Mouse (Mus musculus) lung, embryonic 16.5 days (tissue): ENCODE measurements around the gene Pdgfb. TPM values are rescaled to one million over a fixed set of nuclear protein-coding genes. Genes with fewer than 3 reads are reported as not detected.

Experiments
- ATAC-seq: fragments of 200-750 bp; cut with Nextera tagmentation; 2 replicates; pipeline ENCODE4 v1.8.0; 2017; ENCODE audit warnings: low read depth, mild to moderate bottlenecking, moderate library complexity
- H3K27ac ChIP-seq: fragments of 300-500 bp; sonication (generic); 2 replicates; pipeline ENCODE4 v1.5.1; 2014; ENCODE audit warnings: mild to moderate bottlenecking, control low read depth, low read length
- H3K27me3 ChIP-seq: fragments of 300-500 bp; sonication (generic); 2 replicates; pipeline ENCODE4 v1.6.1; 2014; ENCODE audit warnings: low read depth, low read length, mixed read lengths; ENCODE audit not compliant: control insufficient read depth, insufficient read depth
- H3K36me3 ChIP-seq: fragments of 300-500 bp; sonication (generic); 2 replicates; pipeline ENCODE4 v1.6.1; 2014; ENCODE audit warnings: low read length; ENCODE audit not compliant: control insufficient read depth, insufficient read depth
- H3K4me1 ChIP-seq: fragments of 300-500 bp; sonication (generic); replicated peaks from 2 replicates; pipeline ENCODE4 v1.6.1; 2014; ENCODE audit warnings: low read length, mixed read lengths; ENCODE audit not compliant: control insufficient read depth, insufficient read depth
- H3K4me2 ChIP-seq: fragments of 300-500 bp; sonication (generic); 2 replicates; pipeline ENCODE4 v1.6.1; 2014; ENCODE audit warnings: low read depth, low read length, control low read depth
- H3K4me3 ChIP-seq: fragments of 300-500 bp; sonication (generic); 2 replicates; pipeline ENCODE4 v1.5.1; 2014; ENCODE audit warnings: mild to moderate bottlenecking, low read length, control low read depth
- H3K9ac ChIP-seq: fragments of 300-500 bp; sonication (generic); 2 replicates; pipeline ENCODE4 v1.6.1; 2014; ENCODE audit warnings: low read length, control low read depth
- H3K9me3 ChIP-seq: fragments of 300-500 bp; sonication (generic); 2 replicates; pipeline ENCODE4 v1.6.1; 2016; ENCODE audit warnings: low read length; ENCODE audit not compliant: control insufficient read depth
- WGBS: fragments of 180-500 bp; shearing (Covaris S2); extraction: QIAGEN DNeasy Blood & Tissue Kit; methylation state at CpG from one replicate; pipeline ENCODE4 v1.1.7; 2014; 5-methylcytosine and 5-hydroxymethylcytosine counted together
- polyA plus RNA-seq: library from polyadenylated mRNA; unstranded; fragments of >200 nt; fragmentation: Nextera tagmentation; extraction: Ambion mirVana; gene quantifications from 2 replicates; pipeline ENCODE4 v1.2.1, GENCODE M21; 2015

The Pdgfb gene
- polyA plus RNA-seq, 1 experiment from 2014 or later, result 7.7 TPM

DNA sequence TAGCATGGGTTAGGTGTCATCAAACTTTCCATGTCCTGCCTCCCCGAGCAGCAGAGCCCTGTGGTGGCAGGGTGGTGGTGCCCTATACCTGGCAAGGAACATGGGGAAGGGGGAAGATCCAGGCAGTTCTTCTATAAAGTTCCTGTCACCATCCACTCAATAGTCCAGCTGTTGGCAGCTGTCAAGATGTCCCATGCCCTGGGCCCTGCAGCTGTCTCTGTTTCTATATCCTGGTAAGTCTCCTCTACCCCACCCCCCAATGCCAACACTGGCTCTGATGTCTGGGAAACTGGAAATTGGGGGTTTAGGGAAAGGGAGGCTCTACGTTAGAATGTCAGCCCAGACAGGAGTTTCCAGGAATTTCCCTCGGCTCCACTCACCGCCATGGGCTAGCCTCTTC lies 20.2 kb downstream of the Pdgfb start:
- Histone ChIP-seq H3K4me1 (no peaks in the 10 kb centered on the region), H3K4me2 (no peak overlapping the region), H3K27ac (no peak overlapping the region), H3K4me3 (no peak overlapping the region), H3K36me3 (peaks cover 3% of the 10 kb centered on the region; the same call in 1 of the 2 replicates), H3K9ac (no peak overlapping the region), H3K9me3 (no peaks in the 10 kb centered on the region), H3K27me3 (no peaks in the 10 kb centered on the region)
- WGBS, result 76% methylated on average over 4 of the region's 4 CpGs
- ATAC-seq, result no peak

DNA sequence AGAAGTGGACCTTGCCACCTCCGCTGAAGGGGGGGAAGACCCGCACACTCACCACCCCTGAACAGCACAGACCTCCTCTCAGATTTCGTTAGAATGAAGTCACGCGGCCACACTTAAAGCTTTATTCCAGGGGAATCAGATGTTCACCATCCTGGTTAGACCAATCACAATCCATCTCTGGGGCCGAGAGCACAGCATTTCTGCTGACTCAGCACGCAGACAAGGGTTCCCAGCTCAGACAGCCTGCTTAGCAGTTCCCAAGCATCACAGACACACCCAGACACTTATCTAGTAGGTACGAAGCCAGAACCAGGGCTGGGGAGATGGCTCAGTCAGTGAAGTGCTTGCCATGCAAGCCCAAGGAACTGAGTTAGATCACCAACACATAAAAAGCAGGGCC lies 28.6 kb downstream of the Pdgfb start:
- no peak overlapping the region for H3K9ac ChIP-seq
- H3K4me2 ChIP-seq, result no peak overlapping the region
- no peak for ATAC-seq
- no peak overlapping the region for H3K4me3 ChIP-seq
- no peaks in the 10 kb centered on the region for H3K36me3 ChIP-seq
- H3K4me1 ChIP-seq, result peaks cover 13% of the 10 kb centered on the region
- no peaks in the 10 kb centered on the region for H3K27me3 ChIP-seq
- WGBS, result 60% methylated on average over 8 of the region's 8 CpGs
- H3K27ac ChIP-seq, result no peak overlapping the region
- no peaks in the 10 kb centered on the region for H3K9me3 ChIP-seq

DNA sequence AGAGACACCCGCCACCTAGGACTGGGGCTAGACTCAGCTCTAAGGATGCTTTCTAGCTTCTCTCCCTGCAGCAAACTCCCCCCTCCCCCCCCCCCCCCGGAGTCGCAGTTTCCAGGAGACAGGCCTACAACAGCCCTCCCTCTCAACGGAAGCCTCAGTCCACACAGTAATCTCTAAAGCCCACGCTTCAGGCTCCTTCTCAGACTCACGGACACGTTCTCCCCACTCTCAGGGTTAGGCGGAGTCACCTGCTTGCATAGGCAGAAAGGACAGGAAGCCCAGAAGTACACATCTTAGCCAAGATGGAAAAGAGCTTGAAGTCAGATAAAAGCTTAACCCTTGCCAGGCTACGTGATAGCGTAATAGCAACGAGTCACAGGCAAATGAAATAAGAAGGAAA lies 29.3 kb downstream of the Pdgfb start:
- H3K36me3 ChIP-seq, result no peaks in the 10 kb centered on the region
- H3K9ac ChIP-seq, result no peak overlapping the region
- ATAC-seq, result peak; percentile 23; the same call in 1 of the 2 replicates
- peaks cover 18% of the 10 kb centered on the region for H3K4me1 ChIP-seq
- 30% methylated on average over 11 of the region's 11 CpGs for WGBS
- H3K9me3 ChIP-seq, result no peaks in the 10 kb centered on the region
- no peak overlapping the region for H3K4me2 ChIP-seq
- no peak overlapping the region for H3K4me3 ChIP-seq
- no peak overlapping the region for H3K27ac ChIP-seq
- H3K27me3 ChIP-seq, result no peaks in the 10 kb centered on the region

DNA sequence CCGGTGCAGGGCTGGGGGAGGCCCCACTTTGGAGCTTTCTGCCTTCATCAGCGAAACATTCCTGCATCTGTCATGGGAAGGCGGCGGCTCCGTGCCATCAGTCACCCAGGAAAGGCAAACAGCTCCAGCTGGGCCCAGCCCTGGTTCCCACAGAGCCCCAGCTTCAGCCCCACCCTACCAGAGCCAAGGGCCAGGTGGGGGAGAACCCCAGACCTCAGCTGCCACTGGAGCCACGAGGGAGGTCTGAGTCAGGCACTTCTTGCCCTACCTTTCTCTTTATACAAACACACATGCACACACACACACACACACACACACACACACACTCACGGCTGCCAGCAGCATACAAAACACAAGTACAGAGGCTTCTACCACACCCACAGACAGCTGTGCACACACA lies 30.6 kb downstream of the Pdgfb start:
- Histone ChIP-seq H3K9me3 (no peaks in the 10 kb centered on the region), H3K4me2 (no peak overlapping the region), H3K4me1 (peaks cover 18% of the 10 kb centered on the region), H3K36me3 (no peaks in the 10 kb centered on the region), H3K9ac (no peak overlapping the region), H3K27me3 (no peaks in the 10 kb centered on the region), H3K27ac (peak overlapping the region; percentile 25; the same call in 1 of the 2 replicates), H3K4me3 (no peak overlapping the region)
- WGBS, result 14% methylated on average over 7 of the region's 7 CpGs
- ATAC-seq, result peak; percentile 84

DNA sequence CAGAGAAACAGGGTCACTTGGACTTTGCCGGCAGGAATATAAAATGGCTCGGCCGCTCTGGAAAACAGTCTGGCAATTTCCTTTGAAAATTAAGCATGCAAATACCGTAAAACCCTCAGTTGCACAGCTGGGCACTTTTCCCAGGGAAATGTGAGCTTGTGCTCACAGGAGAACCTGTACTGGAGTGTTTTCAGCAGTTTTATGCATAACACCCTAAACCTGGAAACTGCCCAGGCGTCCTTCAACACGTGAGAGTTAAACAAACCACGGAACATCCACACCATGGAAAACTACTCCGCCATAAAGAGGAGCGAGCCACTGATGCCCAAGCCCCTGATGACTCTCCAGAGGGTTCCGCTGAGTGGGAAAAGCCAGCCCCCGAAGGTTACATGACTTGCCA lies 34.1 kb downstream of the Pdgfb start:
- Histone ChIP-seq H3K4me1 (peaks cover 16% of the 10 kb centered on the region), H3K27ac (no peak overlapping the region), H3K4me2 (no peak overlapping the region), H3K9ac (no peak overlapping the region), H3K36me3 (no peaks in the 10 kb centered on the region), H3K4me3 (no peak overlapping the region), H3K9me3 (no peaks in the 10 kb centered on the region), H3K27me3 (no peaks in the 10 kb centered on the region)
- 46% methylated on average over 11 of the region's 11 CpGs for WGBS
- no peak for ATAC-seq

DNA sequence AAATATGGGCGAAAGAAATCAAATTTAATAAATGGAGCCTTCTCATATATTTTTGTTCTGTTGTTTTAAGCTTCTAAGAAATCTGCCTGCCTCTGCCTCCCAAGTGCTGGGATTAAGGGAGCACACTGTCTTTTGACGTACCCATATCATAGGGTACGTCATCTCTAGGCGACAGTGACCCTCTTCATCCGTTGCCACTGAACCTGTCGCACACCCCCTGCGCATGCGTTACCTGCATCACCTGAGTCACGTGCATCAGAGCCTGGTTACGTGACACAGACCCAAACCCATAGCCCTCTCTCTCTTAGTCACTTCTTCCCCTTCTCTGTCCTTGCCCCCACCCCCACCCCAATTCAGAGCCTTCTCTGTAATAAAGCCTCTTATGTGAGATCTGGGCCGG lies 42.6 kb downstream of the Pdgfb start:
- WGBS, result 94% methylated on average over 11 of the region's 11 CpGs
- no peaks in the 10 kb centered on the region for H3K27me3 ChIP-seq

GRCm38 (mm10) chr15:79970940-79971339 lies 43.8 kb downstream of the Pdgfb start, which contains the start of gene Cbx7:
Cbx7 (minus strand) TSS chr15:79971119.
- Histone ChIP-seq H3K9ac (no peak within 1 kb of the TSS), H3K4me3 (no peak within 1 kb of the TSS), H3K27ac (no peak within 1 kb of the TSS), H3K9me3 (no peaks in the 10 kb centered on the region), H3K4me1 (no peaks in the 10 kb centered on the region), H3K27me3 (no peaks in the 10 kb centered on the region), H3K36me3 (no peaks in the 10 kb centered on the region), H3K4me2 (no peak within 1 kb of the TSS)
- WGBS, result 88% methylated on average over 11 of the region's 11 CpGs
- ATAC-seq, result no peak

More for the DNA sequence above, 42.6 kb downstream of the Pdgfb start:
- Histone ChIP-seq H3K36me3 (no peaks in the 10 kb centered on the region), H3K9ac (no peak overlapping the region), H3K4me1 (no peaks in the 10 kb centered on the region), H3K9me3 (no peaks in the 10 kb centered on the region), H3K27ac (no peak overlapping the region), H3K4me3 (no peak overlapping the region), H3K4me2 (no peak overlapping the region)
- no peak for ATAC-seq

GRCm38 (mm10) chr15:79970491-79970890 lies 44.3 kb downstream of the Pdgfb start:
- H3K27ac ChIP-seq, result no peak overlapping the region
- H3K9me3 ChIP-seq, result no peaks in the 10 kb centered on the region
- no peak overlapping the region for H3K4me3 ChIP-seq
- H3K4me1 ChIP-seq, result no peaks in the 10 kb centered on the region
- H3K9ac ChIP-seq, result no peak overlapping the region
- no peak overlapping the region for H3K4me2 ChIP-seq
- H3K27me3 ChIP-seq, result no peaks in the 10 kb centered on the region
- H3K36me3 ChIP-seq, result no peaks in the 10 kb centered on the region
- ATAC-seq, result no peak
- WGBS, result 94% methylated on average over 18 of the region's 18 CpGs

DNA sequence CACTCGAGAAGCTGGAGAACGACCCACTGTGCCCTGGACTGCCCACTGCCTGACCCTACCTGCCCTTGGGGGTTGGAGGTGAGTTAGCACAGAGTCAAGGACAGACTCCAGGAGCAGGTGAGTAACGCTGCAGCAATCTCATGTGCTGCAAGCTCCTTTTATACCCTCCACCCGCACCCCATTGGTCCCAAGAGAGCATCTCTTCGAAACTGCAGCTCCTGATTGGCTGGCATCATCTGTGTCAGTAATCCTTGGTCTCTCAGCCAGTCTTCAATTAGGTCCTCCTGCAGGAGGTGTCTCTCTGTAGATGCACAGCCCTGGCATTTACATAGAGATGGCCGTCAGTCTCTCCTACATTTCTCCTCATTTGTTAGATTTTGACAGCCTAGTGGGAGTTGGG lies 47.4 kb downstream of the Pdgfb start:
- Histone ChIP-seq H3K9me3 (no peaks in the 10 kb centered on the region), H3K4me2 (no peak overlapping the region), H3K9ac (no peak overlapping the region), H3K4me1 (no peaks in the 10 kb centered on the region), H3K36me3 (no peaks in the 10 kb centered on the region), H3K4me3 (no peak overlapping the region), H3K27me3 (no peaks in the 10 kb centered on the region), H3K27ac (no peak overlapping the region)
- 82% methylated on average over 6 of the region's 6 CpGs for WGBS
- no peak for ATAC-seq

- H3K36me3 ChIP-seq, result no peaks in the 10 kb centered on the region
- H3K4me1 ChIP-seq, result no peaks in the 10 kb centered on the region
- no peaks in the 10 kb centered on the region for H3K9me3 ChIP-seq
- H3K27ac ChIP-seq, result no peak overlapping the region
- no peak overlapping the region for H3K4me2 ChIP-seq
- WGBS, result 61% methylated on average over 7 of the region's 7 CpGs
- ATAC-seq, result no peak
- no peak overlapping the region for H3K4me3 ChIP-seq
- no peak overlapping the region for H3K9ac ChIP-seq
- no peaks in the 10 kb centered on the region for H3K27me3 ChIP-seq
These were observed 50.4 kb downstream of the Pdgfb start for GRCm38 (mm10) chr15:79964376-79964775.
